Mouse (Mus musculus): ENCODE data around the gene Fkbp10.

Gene Fkbp10

DNA sequence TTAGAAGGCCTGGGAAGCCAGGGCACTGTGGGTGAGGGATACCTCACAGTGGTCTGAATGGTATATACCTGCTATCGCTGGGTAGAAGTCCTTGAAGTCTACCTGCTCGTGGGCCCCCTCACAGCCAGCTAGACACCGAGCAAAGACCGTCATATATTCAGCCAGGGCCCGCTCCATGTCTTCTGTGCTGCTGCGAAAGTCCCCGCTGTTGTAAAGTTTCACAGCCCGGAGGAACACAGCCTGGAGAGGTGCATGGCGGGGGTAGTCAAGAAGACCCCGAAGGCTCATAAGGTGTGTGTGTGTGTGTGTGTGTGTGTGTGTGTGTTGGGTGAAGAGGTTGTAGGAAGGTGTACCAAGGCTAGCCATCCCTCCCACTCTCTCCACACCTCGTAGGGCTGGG lies 2.0 kb upstream of the Fkbp10 start:
- no peak for DNase-seq

DNA sequence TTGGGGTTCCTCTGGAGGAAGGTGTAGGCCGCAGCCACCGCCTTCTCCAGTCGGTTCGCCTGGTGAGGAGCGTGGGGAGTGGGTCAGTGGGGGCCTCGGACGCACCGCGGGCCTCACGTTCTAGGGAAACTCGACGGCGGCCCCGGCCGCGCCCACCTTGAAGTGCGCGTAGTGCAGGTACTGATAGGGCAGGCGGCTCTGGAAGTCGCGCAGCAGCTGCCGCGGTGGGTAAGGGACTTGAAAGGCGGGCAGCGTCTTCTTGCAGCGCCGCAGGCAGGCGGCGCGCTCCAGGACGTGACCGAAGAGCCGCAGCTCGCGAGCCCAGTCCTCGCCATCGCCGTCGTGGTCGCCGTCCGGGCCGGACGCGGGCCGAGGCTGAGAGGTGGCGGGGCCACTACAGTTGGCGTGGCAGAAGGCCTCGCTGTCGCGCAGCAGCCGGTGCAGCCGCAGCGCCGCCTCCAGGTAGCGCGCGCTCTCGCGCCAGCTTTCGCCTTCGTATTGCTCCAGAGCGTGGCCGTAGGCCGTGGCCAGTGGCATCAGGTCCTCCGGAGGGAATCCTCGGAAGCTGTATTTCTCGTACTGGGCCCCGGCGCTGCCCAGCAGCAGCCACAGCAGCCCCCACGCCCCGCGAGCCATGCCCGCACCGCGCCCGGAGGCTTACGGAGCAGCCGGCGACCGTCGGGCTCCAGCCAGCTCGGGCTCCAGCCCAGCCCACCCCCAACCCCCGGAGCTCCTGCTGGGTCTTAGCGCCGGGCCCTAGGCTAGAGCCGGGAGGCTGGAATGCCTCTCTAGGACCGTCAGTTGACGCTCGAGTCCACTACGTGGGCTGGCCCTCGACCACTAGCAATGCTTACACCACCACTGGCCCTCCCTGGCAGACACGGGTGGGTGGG lies 1.2 kb upstream of the Fkbp10 start, which contains the start of gene P3h4:
TSS of gene P3h4 (minus strand) at position 816 of the 893 bp plus-strand sequence.
- DNase-seq: peak; percentile 87

DNA sequence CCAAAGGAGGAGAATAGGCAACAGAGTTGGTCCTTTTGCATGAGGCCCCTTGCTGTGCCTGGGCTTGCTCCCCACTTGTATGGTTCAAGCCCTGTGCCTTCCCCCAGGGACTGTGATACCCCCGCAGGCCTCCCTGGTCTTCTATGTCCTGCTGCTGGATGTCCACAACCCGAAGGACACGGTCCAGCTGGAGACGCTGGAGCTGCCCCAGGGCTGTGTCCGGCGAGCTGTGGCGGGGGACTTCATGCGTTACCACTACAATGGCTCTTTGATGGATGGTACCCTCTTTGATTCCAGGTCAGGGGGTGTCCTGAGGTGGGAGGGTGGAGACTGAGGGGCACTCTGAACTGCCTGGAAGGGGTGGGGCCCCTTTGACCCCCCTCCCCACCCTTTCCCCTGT lies 6.0 kb downstream of the Fkbp10 start:
- DNase-seq: no peak

- no peak for DNase-seq
Measured at GRCm38 (mm10) chr11:100423836-100424235, 8.3 kb downstream of the Fkbp10 start.

GRCm38 (mm10) chr11:100425851-100426250 lies 10.4 kb downstream of the Fkbp10 start:
- peak; percentile 82 for DNase-seq

GRCm38 (mm10) chr11:100426820-100427219 lies 11.3 kb downstream of the Fkbp10 start:
- DNase-seq: no peak

GRCm38 (mm10) chr11:100428612-100429199 lies 13.2 kb downstream of the Fkbp10 start:
- DNase-seq: no peak

DNA sequence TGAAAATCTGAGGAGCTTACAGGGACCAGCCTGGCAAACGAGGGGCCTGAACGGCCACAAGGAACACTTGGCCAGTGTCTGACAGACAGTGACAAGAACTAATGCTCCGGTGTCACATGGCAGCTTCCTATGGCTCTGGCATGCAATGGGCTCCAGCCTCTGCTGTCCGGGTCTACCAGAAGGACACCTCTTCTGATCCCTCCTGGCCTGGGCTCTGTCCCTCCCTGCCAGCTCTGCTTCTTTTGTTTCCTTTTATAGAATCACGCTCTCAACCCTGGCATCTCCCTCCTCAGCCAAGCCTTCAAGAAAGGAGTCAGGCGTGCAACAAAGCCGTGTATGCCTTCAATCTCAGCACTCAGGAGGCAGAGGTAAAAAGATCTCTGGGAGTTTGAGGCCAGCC lies 14.6 kb downstream of the Fkbp10 start:
- DNase-seq: no peak

DNA sequence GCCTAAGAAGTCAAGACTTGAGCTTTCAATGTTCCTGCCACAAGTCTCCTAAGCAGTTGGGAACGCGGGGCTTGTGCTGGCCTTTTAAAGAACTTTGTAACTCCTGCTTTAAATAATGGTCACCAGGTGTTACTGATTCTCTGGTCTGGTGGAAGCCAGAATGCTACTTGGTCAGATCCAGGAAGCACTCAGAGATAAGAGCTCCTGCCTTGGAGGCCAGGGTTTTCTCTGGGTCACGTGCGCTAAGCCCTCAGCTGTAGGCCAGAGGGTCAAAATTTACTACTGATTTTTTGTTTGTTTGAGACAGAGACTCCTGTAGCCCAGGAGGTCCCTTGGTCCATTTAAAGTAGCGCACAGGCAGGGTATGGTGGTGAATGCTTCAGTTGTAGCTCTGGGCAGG lies 16.5 kb downstream of the Fkbp10 start:
- no peak for DNase-seq

GRCm38 (mm10) chr11:100435678-100436246 lies 20.3 kb downstream of the Fkbp10 start:
- no peak for DNase-seq

- no peak for DNase-seq
Measured at GRCm38 (mm10) chr11:100437901-100438300, 22.4 kb downstream of the Fkbp10 start.

DNA sequence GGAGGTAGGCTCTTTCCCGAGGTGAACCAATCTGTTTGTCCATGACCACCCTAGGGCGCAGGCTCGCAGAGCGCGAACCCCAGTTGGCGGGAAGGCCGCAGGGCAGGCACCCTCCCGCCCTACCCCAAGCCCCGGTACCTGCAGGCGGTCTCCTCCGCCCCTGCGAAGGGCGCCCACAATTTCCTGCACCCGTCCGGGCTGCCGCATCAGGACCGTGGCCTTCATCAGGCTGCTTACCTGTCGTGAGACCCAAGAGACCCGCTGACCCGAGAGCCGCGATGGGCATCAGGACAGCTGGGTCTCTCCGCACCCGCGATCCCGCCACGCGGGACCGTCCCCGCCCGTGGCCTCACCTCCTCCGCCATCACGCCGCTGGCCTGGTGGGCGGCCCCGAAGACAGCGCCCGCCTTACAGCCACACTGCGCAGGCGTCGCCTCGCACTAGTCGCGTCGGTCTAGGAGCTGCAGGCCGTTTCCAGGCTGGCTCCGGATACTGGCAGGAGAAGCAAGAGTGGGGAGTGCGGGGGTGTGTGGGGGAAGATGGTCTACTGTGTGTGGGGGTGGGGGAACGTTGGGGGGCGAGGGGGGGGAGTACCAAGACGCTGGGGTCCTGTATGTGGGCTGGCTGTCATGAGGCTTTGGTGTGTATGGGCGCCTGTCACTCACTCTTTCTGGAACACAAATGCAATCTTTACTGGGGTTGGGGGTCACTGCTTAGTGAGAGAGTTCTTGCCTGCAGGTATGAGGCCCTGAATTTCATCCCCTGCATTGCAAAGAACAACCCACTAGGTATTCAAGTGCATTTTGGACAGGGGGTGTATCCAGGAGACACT lies 25.4 kb downstream of the Fkbp10 start:
- DNase-seq: peak; percentile 83

DNA sequence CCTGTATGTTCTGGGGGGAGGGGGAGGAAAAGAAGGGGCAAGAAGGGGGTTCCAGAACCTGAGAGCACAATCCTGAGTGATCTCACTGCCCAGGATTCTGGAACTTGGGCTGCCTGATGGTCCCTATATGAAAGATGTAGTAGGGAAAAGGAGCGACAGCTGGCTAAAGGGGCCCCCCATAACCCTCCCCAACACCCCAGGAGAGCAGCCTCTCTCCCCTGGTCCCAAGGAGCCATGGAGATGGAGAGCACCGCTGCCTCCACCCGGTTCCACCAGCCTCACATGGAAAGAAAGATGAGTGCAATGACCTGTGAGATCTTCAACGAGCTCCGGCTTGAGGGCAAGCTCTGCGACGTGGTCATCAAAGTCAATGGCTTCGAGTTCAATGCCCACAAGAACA lies 26.3 kb downstream of the Fkbp10 start, which contains the start of the genes Nt5c3b and Klhl10:
TSS of gene Nt5c3b (minus strand) at position 12 of the 400 bp plus-strand sequence.
TSS of gene Klhl10 (plus strand) at position 121 of the 400 bp plus-strand sequence.
- no peak for DNase-seq

DNA sequence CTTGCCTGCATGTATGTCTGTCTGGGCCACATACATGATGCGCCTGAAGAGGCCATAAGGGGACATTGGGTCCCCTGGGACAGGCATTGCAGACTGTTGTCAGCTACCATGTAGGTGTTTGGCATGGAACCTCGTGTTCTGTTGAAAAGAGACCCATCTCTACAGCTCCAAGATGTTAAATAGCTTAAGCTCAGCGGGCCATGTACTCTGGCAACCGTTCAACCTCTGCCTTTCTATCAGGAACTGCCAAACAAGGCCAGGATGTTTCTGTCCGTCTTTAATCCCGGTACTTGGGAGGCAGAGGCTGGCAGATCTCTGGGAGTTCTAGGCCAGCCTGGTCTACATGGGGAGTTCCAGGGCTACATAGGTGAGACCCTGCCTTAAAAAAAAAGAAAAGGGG lies 27.1 kb downstream of the Fkbp10 start:
- DNase-seq: peak; percentile 33

DNA sequence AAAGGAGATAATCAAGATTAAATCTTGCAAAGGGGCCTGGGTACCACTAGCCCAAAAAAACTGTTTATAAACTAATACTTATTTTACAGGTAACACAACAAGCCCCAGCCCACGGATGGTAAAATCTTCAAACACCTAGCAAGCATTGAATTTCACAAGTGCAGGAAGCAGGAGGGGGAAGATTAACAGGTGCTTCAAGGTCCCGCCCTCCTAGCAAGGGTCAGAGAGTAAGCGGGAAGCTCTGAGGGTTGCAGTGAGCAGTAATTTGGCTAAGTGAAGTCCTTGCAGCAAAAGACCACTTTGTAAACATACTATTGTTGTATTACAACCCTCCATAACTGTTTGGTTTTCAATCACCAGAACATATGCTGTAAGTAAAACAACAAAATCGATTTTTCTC lies 41.8 kb downstream of the Fkbp10 start:
- no peak for DNase-seq

- no peak for DNase-seq
Measured at GRCm38 (mm10) chr11:100457711-100458110, 42.2 kb downstream of the Fkbp10 start.

- DNase-seq: no peak
Measured at GRCm38 (mm10) chr11:100462699-100463098, 47.2 kb downstream of the Fkbp10 start.

DNA sequence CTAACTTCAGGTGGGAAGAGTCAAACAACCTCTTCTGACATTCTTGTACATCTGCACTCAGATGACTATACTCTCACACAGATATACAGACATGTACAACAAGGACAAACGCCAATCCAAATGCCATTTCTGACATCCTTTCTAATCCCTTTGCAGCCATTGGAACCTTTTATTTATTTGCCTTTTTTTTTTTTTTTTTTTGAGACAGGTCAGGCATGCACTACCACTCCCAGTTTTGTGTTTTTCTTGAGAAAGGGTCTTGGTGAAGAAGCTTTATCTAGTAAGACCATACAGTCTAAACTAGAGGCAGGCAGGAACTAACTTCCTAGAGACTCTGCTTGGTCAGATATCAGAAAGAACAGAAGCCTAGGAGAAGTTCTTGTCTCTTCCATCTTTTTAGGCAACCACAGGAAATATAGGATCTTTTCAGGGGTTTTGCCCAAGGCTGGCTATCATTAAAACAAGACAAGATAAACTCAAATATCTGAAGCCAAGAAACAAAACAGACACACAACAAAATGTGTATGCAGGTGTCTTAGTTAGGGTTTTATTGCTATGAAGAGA lies 49.8 kb downstream of the Fkbp10 start:
- DNase-seq: no peak

- no peak for DNase-seq
Measured at GRCm38 (mm10) chr11:100465833-100466232, 50.3 kb downstream of the Fkbp10 start.

DNA sequence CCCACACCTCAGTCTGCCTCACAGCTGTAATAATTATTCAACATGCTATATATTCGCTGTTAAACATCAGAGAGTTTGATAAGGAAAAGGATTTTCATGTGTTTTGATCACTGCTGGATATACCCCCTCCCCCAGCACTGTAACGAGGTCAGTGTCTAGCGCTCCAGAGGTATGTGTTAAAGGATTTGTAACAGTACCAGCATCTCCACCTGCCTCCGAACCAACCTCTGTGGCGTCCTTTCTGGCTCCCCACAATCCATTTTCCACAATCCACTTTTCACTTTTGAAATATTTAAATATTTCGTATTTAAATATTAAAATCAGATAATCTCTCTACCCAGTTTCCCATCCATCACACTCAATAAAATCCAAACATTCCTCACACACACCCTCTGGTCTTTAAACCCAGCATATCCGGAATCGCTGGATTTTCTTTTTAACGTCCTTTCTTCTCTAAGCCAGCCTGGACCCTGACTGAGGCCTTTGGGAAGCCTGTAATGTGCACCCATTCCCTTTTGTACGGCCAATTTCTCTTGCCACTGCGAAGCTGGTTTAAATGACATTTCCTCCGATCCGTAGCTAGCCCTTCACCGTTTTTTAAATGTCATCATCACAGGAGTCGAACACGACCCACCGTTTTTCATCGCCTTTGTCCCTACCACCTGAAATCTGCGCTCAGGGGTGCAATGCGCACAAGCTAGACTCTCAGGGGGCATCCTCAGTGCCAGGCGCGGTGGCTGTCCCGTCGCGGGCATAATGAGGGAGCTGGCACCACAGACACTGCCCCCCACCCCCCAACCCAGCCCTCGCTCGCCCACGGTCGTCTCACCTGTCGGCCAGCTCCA lies 56.1 kb downstream of the Fkbp10 start:
- DNase-seq: no peak

DNA sequence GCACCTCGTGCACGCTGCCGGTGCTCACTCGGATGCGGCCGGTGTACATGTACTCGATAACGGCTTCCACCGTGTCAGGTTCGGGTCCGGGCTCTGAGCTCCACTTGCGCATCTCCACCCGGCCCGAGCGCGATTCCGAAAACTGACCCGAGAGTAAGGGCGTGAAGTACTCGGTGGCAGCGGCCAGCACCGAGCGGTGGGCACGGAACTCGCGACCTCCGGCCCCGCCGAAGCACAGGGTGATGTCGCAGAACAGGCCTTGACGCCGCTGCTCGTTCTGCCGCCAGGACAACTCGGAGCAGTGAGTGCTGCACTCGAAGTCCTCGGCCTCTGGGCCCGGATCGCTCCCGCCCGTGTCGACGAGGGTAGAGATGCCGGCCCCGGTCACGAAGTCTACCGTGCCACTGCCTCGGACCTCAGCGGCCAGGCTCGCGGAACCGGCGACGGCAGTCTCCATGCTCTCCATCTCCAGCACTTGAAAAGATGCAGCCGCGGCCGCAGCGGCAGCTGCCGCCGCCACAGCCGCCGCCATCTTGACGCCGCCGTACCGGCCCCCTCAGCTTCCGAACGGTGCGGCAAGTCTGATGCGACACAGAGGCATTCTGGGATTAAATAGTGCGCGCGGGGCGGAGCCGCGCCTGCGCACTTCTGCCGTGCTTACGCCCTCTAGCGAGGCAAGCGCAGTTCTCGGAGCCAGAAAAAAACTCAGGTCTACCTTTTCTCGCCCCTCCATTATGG lies 56.9 kb downstream of the Fkbp10 start, which contains the start of gene Klhl11:
TSS of gene Klhl11 (minus strand) at position 545 of the 738 bp plus-strand sequence.
- peak; percentile 92 for DNase-seq
